Mouse (Mus musculus): Measurements from ENCODE around the gene Mpeg1. TPM values are rescaled to one million over a fixed set of nuclear protein-coding genes. Genes with fewer than 3 reads are reported as not detected.

Gene Mpeg1
- polyA plus RNA-seq (2012; ENCODE audit: insufficient read depth, insufficient read length, low replicate concordance, missing spikeins), result not detected in 2 replicates

- H3K27ac ChIP-seq (ENCODE audit: insufficient read depth, low read depth, low read length), result no peak within 1 kb of the TSS
- H3K4me1 ChIP-seq (ENCODE audit: control insufficient read depth, insufficient read depth, low read length), result no peaks in the 10 kb centered on the region
- no peak within 1 kb of the TSS for H3K4me3 ChIP-seq (ENCODE audit: insufficient read depth, low read depth, low read length)
- TF ChIP-seq POLR2A (IDR thresholded peaks at IDR 0.05; ENCODE audit: insufficient read depth, low read depth, low read length) (no peak), CTCF (IDR thresholded peaks at IDR 0.05; ENCODE audit: insufficient read depth, low read depth, low read length) (no peak)
- 77% methylated on average over 11 of the region's 11 CpGs for WGBS
Observed at GRCm38 (mm10) chr19:12460282-12461249, at the start of gene Mpeg1. Mpeg1 (plus strand) TSS chr19:12460779.

GRCm38 (mm10) chr19:12413737-12414136 is 46.8 kb upstream of the Mpeg1 start:
- Histone ChIP-seq H3K4me1 (ENCODE audit: control insufficient read depth, insufficient read depth, low read length) (no peaks in the 10 kb centered on the region), H3K27ac (ENCODE audit: insufficient read depth, low read depth, low read length) (no peak overlapping the region), H3K4me3 (ENCODE audit: insufficient read depth, low read depth, low read length) (no peak overlapping the region)
- TF ChIP-seq POLR2A (IDR thresholded peaks at IDR 0.05; ENCODE audit: insufficient read depth, low read depth, low read length), result no peak
- no peak for TF ChIP-seq CTCF (IDR thresholded peaks at IDR 0.05; ENCODE audit: insufficient read depth, low read depth, low read length)

- Histone ChIP-seq H3K4me3 (ENCODE audit: insufficient read depth, low read depth, low read length) (no peak within 1 kb of the TSS), H3K27ac (ENCODE audit: insufficient read depth, low read depth, low read length) (no peak within 1 kb of the TSS), H3K4me1 (ENCODE audit: control insufficient read depth, insufficient read depth, low read length) (no peaks in the 10 kb centered on the region)
- TF ChIP-seq CTCF (IDR thresholded peaks at IDR 0.05; ENCODE audit: insufficient read depth, low read depth, low read length), result no peak
- no peak for TF ChIP-seq POLR2A (IDR thresholded peaks at IDR 0.05; ENCODE audit: insufficient read depth, low read depth, low read length)
Observed at GRCm38 (mm10) chr19:12417361-12417760, 43.2 kb upstream of the Mpeg1 start, which contains the start of gene Olfr1441. Olfr1441 (plus strand) TSS chr19:12417433.

GRCm38 (mm10) chr19:12418312-12418711 is 42.3 kb upstream of the Mpeg1 start:
- TF ChIP-seq CTCF (IDR thresholded peaks at IDR 0.05; ENCODE audit: insufficient read depth, low read depth, low read length) (no peak), POLR2A (IDR thresholded peaks at IDR 0.05; ENCODE audit: insufficient read depth, low read depth, low read length) (no peak)
- 87% methylated on average over 3 of the region's 3 CpGs for WGBS
- Histone ChIP-seq H3K4me3 (ENCODE audit: insufficient read depth, low read depth, low read length) (no peak overlapping the region), H3K27ac (ENCODE audit: insufficient read depth, low read depth, low read length) (no peak overlapping the region), H3K4me1 (ENCODE audit: control insufficient read depth, insufficient read depth, low read length) (no peaks in the 10 kb centered on the region)

GRCm38 (mm10) chr19:12420555-12420954 is 40.0 kb upstream of the Mpeg1 start:
- no peak overlapping the region for H3K4me3 ChIP-seq (ENCODE audit: insufficient read depth, low read depth, low read length)
- TF ChIP-seq POLR2A (IDR thresholded peaks at IDR 0.05; ENCODE audit: insufficient read depth, low read depth, low read length), result no peak
- H3K27ac ChIP-seq (ENCODE audit: insufficient read depth, low read depth, low read length), result no peak overlapping the region
- 67% methylated on average over 6 of the region's 6 CpGs for WGBS
- H3K4me1 ChIP-seq (ENCODE audit: control insufficient read depth, insufficient read depth, low read length), result no peaks in the 10 kb centered on the region

GRCm38 (mm10) chr19:12421680-12422079 is 38.9 kb upstream of the Mpeg1 start:
- TF ChIP-seq POLR2A (IDR thresholded peaks at IDR 0.05; ENCODE audit: insufficient read depth, low read depth, low read length), result no peak
- Histone ChIP-seq H3K4me1 (ENCODE audit: control insufficient read depth, insufficient read depth, low read length) (no peaks in the 10 kb centered on the region), H3K4me3 (ENCODE audit: insufficient read depth, low read depth, low read length) (no peak overlapping the region), H3K27ac (ENCODE audit: insufficient read depth, low read depth, low read length) (no peak overlapping the region)
- 72% methylated on average over 1 of the region's 1 CpGs for WGBS

- 93% methylated on average over 5 of the region's 5 CpGs for WGBS
- Histone ChIP-seq H3K4me3 (ENCODE audit: insufficient read depth, low read depth, low read length) (no peak overlapping the region), H3K4me1 (ENCODE audit: control insufficient read depth, insufficient read depth, low read length) (no peaks in the 10 kb centered on the region), H3K27ac (ENCODE audit: insufficient read depth, low read depth, low read length) (no peak overlapping the region)
- TF ChIP-seq CTCF (IDR thresholded peaks at IDR 0.05; ENCODE audit: insufficient read depth, low read depth, low read length), result no peak
- no peak for TF ChIP-seq POLR2A (IDR thresholded peaks at IDR 0.05; ENCODE audit: insufficient read depth, low read depth, low read length)
Observed at GRCm38 (mm10) chr19:12427101-12427500, 33.5 kb upstream of the Mpeg1 start.

- TF ChIP-seq POLR2A (IDR thresholded peaks at IDR 0.05; ENCODE audit: insufficient read depth, low read depth, low read length) (no peak), CTCF (IDR thresholded peaks at IDR 0.05; ENCODE audit: insufficient read depth, low read depth, low read length) (no peak)
- no peak within 1 kb of the TSS for H3K4me3 ChIP-seq (ENCODE audit: insufficient read depth, low read depth, low read length)
- no peaks in the 10 kb centered on the region for H3K4me1 ChIP-seq (ENCODE audit: control insufficient read depth, insufficient read depth, low read length)
- H3K27ac ChIP-seq (ENCODE audit: insufficient read depth, low read depth, low read length), result no peak within 1 kb of the TSS
- 93% methylated on average over 6 of the region's 6 CpGs for WGBS
Observed at GRCm38 (mm10) chr19:12427605-12428004, 33.0 kb upstream of the Mpeg1 start, which contains the start of gene Pfpl. Pfpl (plus strand) TSS chr19:12427905.

- no peak overlapping the region for H3K4me3 ChIP-seq (ENCODE audit: insufficient read depth, low read depth, low read length)
- H3K4me1 ChIP-seq (ENCODE audit: control insufficient read depth, insufficient read depth, low read length), result no peaks in the 10 kb centered on the region
- 7% methylated on average over 2 of the region's 2 CpGs for WGBS
- TF ChIP-seq POLR2A (IDR thresholded peaks at IDR 0.05; ENCODE audit: insufficient read depth, low read depth, low read length) (no peak), CTCF (IDR thresholded peaks at IDR 0.05; ENCODE audit: insufficient read depth, low read depth, low read length) (no peak)
- no peak overlapping the region for H3K27ac ChIP-seq (ENCODE audit: insufficient read depth, low read depth, low read length)
Observed at GRCm38 (mm10) chr19:12433033-12433432, 27.5 kb upstream of the Mpeg1 start.

All from olfactory bulb, adult 2 months (tissue).